Mouse (Mus musculus) liver, embryonic 11.5 days (tissue): ENCODE measurements at regions not wholly inside any gene's neighbourhood (a gene's known extent, or its start where the extent isn't known, plus 50 kb on each side); places are given as distances from the start of the nearest gene placed in this dataset.

Source experiments
- ATAC-seq: fragments of 200-750 bp; cut with Nextera tagmentation; replicated peaks from 2 replicates; pipeline ENCODE4 v1.8.0; 2017; ENCODE audit warnings: moderate number of reproducible peaks, mild to moderate bottlenecking, moderate TSS enrichment, moderate library complexity; ENCODE audit not compliant: low FRiP score
- DNase-seq: peaks from one replicate; pipeline ENCODE4 v3.0.0-alpha.2; 2017; ENCODE audit warnings: low spot score
- H3K27ac ChIP-seq: fragments of 300-500 bp; sonication (generic); 2 replicates; pipeline ENCODE4 v1.5.1; 2014; ENCODE audit warnings: mild to moderate bottlenecking, low read depth, low read length, control low read depth
- H3K27me3 ChIP-seq: fragments of 300-500 bp; sonication (generic); replicated peaks from 2 replicates; pipeline ENCODE4 v1.6.1; 2014; ENCODE audit warnings: low read length, mixed read lengths; ENCODE audit not compliant: control insufficient read depth, insufficient read depth
- H3K36me3 ChIP-seq: fragments of 300-500 bp; sonication (generic); 2 replicates; pipeline ENCODE4 v1.6.1; 2014; ENCODE audit warnings: mild to moderate bottlenecking, low read length, moderate library complexity, mixed read lengths; ENCODE audit not compliant: control insufficient read depth, insufficient read depth
- H3K4me1 ChIP-seq: fragments of 300-500 bp; sonication (generic); replicated peaks from 2 replicates; pipeline ENCODE4 v1.6.1; 2014; ENCODE audit warnings: low read length, mixed read lengths; ENCODE audit not compliant: control insufficient read depth, insufficient read depth
- H3K4me2 ChIP-seq: fragments of 300-500 bp; sonication (generic); 2 replicates; pipeline ENCODE4 v1.6.1; 2014; ENCODE audit warnings: mild to moderate bottlenecking, control low read depth, moderate library complexity
- H3K4me3 ChIP-seq: fragments of 300-500 bp; sonication (generic); 2 replicates; pipeline ENCODE4 v1.5.1; 2014; ENCODE audit warnings: low read depth, low read length, control low read depth
- H3K9ac ChIP-seq: fragments of 300-500 bp; sonication (generic); 2 replicates; pipeline ENCODE4 v1.6.1; 2014; ENCODE audit warnings: low read depth, low read length, control low read depth
- H3K9me3 ChIP-seq: fragments of 300-500 bp; sonication (generic); 2 replicates; pipeline ENCODE4 v1.6.1; 2016; ENCODE audit warnings: low read length, inconsistent platforms, mixed read lengths; ENCODE audit not compliant: control insufficient read depth
- WGBS: fragments of 180-500 bp; shearing (Covaris S2); extraction: QIAGEN DNeasy Blood & Tissue Kit; methylation state at CpG from one replicate; pipeline ENCODE4 v1.1.7; 2014; 5-methylcytosine and 5-hydroxymethylcytosine counted together

- Histone ChIP-seq H3K9me3 (no peaks in the 10 kb centered on the region), H3K4me1 (no peaks in the 10 kb centered on the region), H3K4me3 (no peak overlapping the region), H3K36me3 (no peaks in the 10 kb centered on the region), H3K27ac (no peak overlapping the region), H3K27me3 (no peaks in the 10 kb centered on the region), H3K9ac (no peak overlapping the region), H3K4me2 (no peak overlapping the region)
- 38% methylated on average over 3 of the region's 3 CpGs for WGBS
- ATAC-seq (no peak), DNase-seq (no peak)
Observed at GRCm38 (mm10) chr7:72753053-72753559, 446.7 kb upstream of the Mctp2 start.

GRCm38 (mm10) chr7:72762711-72763110, 456.3 kb upstream of the Mctp2 start:
- Histone ChIP-seq H3K4me3 (no peak overlapping the region), H3K9ac (no peak overlapping the region), H3K4me2 (no peak overlapping the region), H3K27me3 (no peaks in the 10 kb centered on the region), H3K4me1 (no peaks in the 10 kb centered on the region), H3K9me3 (no peaks in the 10 kb centered on the region), H3K36me3 (no peaks in the 10 kb centered on the region), H3K27ac (no peak overlapping the region)
- WGBS = 69% methylated on average over 1 of the region's 1 CpGs
- DNase-seq (no peak), ATAC-seq (no peak)

GRCm38 (mm10) chr7:72768705-72769104, 462.3 kb upstream of the Mctp2 start:
- WGBS = 75% methylated on average over 4 of the region's 4 CpGs
- Histone ChIP-seq H3K36me3 (no peaks in the 10 kb centered on the region), H3K9ac (no peak overlapping the region), H3K27me3 (no peaks in the 10 kb centered on the region), H3K4me2 (no peak overlapping the region), H3K4me1 (no peaks in the 10 kb centered on the region), H3K4me3 (no peak overlapping the region), H3K9me3 (no peaks in the 10 kb centered on the region), H3K27ac (no peak overlapping the region)
- ATAC-seq = no peak
- DNase-seq = no peak

- DNase-seq (no peak), ATAC-seq (no peak)
- no peak overlapping the region for H3K9ac ChIP-seq
- no peaks in the 10 kb centered on the region for H3K36me3 ChIP-seq
- H3K4me3 ChIP-seq = no peak overlapping the region
- H3K27ac ChIP-seq = no peak overlapping the region
- no peaks in the 10 kb centered on the region for H3K4me1 ChIP-seq
- no peaks in the 10 kb centered on the region for H3K9me3 ChIP-seq
- H3K4me2 ChIP-seq = no peak overlapping the region
- WGBS = 67% methylated on average over 3 of the region's 3 CpGs
- no peaks in the 10 kb centered on the region for H3K27me3 ChIP-seq
Observed at GRCm38 (mm10) chr7:72774031-72774770, 467.8 kb upstream of the Mctp2 start.

GRCm38 (mm10) chr7:72774771-72775119, 468.3 kb upstream of the Mctp2 start:
- H3K4me1 ChIP-seq = no peaks in the 10 kb centered on the region
- ATAC-seq = no peak
- H3K4me3 ChIP-seq = no peak overlapping the region
- no peak overlapping the region for H3K9ac ChIP-seq
- no peak overlapping the region for H3K27ac ChIP-seq
- DNase-seq = no peak
- H3K4me2 ChIP-seq = no peak overlapping the region
- WGBS = 46% methylated on average over 3 of the region's 3 CpGs
- no peaks in the 10 kb centered on the region for H3K27me3 ChIP-seq
- H3K9me3 ChIP-seq = no peaks in the 10 kb centered on the region
- H3K36me3 ChIP-seq = no peaks in the 10 kb centered on the region

GRCm38 (mm10) chr7:72787306-72787705, 480.9 kb upstream of the Mctp2 start:
- no peak overlapping the region for H3K27ac ChIP-seq
- H3K9ac ChIP-seq = no peak overlapping the region
- H3K4me3 ChIP-seq = no peak overlapping the region
- ATAC-seq (no peak), DNase-seq (no peak)
- no peaks in the 10 kb centered on the region for H3K4me1 ChIP-seq
- no peaks in the 10 kb centered on the region for H3K9me3 ChIP-seq
- no peak overlapping the region for H3K4me2 ChIP-seq
- no peaks in the 10 kb centered on the region for H3K27me3 ChIP-seq
- no peaks in the 10 kb centered on the region for H3K36me3 ChIP-seq
- 79% methylated on average over 1 of the region's 1 CpGs for WGBS

- H3K4me2 ChIP-seq = no peak overlapping the region
- ATAC-seq (no peak), DNase-seq (no peak)
- no peak overlapping the region for H3K27ac ChIP-seq
- no peak overlapping the region for H3K9ac ChIP-seq
- WGBS = 39% methylated on average over 2 of the region's 2 CpGs
- H3K9me3 ChIP-seq = no peaks in the 10 kb centered on the region
- no peak overlapping the region for H3K4me3 ChIP-seq
- no peaks in the 10 kb centered on the region for H3K4me1 ChIP-seq
- H3K36me3 ChIP-seq = no peaks in the 10 kb centered on the region
- H3K27me3 ChIP-seq = no peaks in the 10 kb centered on the region
Observed at GRCm38 (mm10) chr7:72788261-72788660, 481.9 kb upstream of the Mctp2 start.

- Histone ChIP-seq H3K36me3 (no peaks in the 10 kb centered on the region), H3K4me1 (no peaks in the 10 kb centered on the region), H3K4me2 (no peak overlapping the region), H3K9me3 (no peaks in the 10 kb centered on the region), H3K27ac (no peak overlapping the region), H3K27me3 (no peaks in the 10 kb centered on the region), H3K4me3 (no peak overlapping the region), H3K9ac (no peak overlapping the region)
- no peak for DNase-seq
- 77% methylated on average over 3 of the region's 3 CpGs for WGBS
- no peak for ATAC-seq
Observed at GRCm38 (mm10) chr7:72822142-72822541, 515.7 kb upstream of the Mctp2 start.

- no peak overlapping the region for H3K4me2 ChIP-seq
- no peak for DNase-seq
- no peak for ATAC-seq
Observed at GRCm38 (mm10) chr7:72826597-72826996, 520.2 kb upstream of the Mctp2 start.

More at GRCm38 (mm10) chr7:72826597-72826996, 520.2 kb upstream of the Mctp2 start:
- Histone ChIP-seq H3K9me3 (no peaks in the 10 kb centered on the region; the same call in 1 of the 2 replicates), H3K4me1 (no peaks in the 10 kb centered on the region), H3K27ac (no peak overlapping the region), H3K4me3 (no peak overlapping the region), H3K27me3 (no peaks in the 10 kb centered on the region), H3K9ac (no peak overlapping the region), H3K36me3 (no peaks in the 10 kb centered on the region)
- WGBS = 71% methylated on average over 3 of the region's 3 CpGs
